Mouse (Mus musculus) E14TG2a.4 (cell line): ENCODE data around the gene Dennd4c.
A peak's percentile ranks its signal among the peaks of the same experiment; 100 is the strongest.

Source experiments
- H3K27me3 ChIP-seq: 2 replicates; pipeline ENCODE4 v1.6.1; 2014; ENCODE audit warnings: low read length, control low read depth; ENCODE audit not compliant: insufficient read depth
- H3K36me3 ChIP-seq: 2 replicates; pipeline ENCODE4 v1.6.1; 2014; ENCODE audit warnings: low read length, control low read depth; ENCODE audit not compliant: insufficient read depth
- H3K4me1 ChIP-seq: replicated peaks from 2 replicates; pipeline ENCODE4 v1.6.1; 2014; ENCODE audit warnings: low read depth, low read length, control low read depth
- H3K4me3 ChIP-seq: replicated peaks from 2 replicates; pipeline ENCODE4 v1.5.1; 2014; ENCODE audit warnings: mild to moderate bottlenecking, low read length
- H3K9me3 ChIP-seq: 2 replicates; pipeline ENCODE4 v1.6.1; 2014; ENCODE audit warnings: low read length, control low read depth
- CTCF ChIP-seq: conservative IDR thresholded peaks from 2 replicates; pipeline ENCODE4 v1.5.1; 2014; ENCODE audit warnings: low read length
- NANOG ChIP-seq: IDR thresholded peaks from 2 replicates; pipeline ENCODE4 v1.6.1; 2014; ENCODE audit warnings: borderline replicate concordance, low read length, mixed read lengths
- POU5F1 ChIP-seq: IDR thresholded peaks from 2 replicates; pipeline ENCODE4 v1.6.1; 2014; ENCODE audit warnings: low read length, borderline replicate concordance

The Dennd4c gene

DNA sequence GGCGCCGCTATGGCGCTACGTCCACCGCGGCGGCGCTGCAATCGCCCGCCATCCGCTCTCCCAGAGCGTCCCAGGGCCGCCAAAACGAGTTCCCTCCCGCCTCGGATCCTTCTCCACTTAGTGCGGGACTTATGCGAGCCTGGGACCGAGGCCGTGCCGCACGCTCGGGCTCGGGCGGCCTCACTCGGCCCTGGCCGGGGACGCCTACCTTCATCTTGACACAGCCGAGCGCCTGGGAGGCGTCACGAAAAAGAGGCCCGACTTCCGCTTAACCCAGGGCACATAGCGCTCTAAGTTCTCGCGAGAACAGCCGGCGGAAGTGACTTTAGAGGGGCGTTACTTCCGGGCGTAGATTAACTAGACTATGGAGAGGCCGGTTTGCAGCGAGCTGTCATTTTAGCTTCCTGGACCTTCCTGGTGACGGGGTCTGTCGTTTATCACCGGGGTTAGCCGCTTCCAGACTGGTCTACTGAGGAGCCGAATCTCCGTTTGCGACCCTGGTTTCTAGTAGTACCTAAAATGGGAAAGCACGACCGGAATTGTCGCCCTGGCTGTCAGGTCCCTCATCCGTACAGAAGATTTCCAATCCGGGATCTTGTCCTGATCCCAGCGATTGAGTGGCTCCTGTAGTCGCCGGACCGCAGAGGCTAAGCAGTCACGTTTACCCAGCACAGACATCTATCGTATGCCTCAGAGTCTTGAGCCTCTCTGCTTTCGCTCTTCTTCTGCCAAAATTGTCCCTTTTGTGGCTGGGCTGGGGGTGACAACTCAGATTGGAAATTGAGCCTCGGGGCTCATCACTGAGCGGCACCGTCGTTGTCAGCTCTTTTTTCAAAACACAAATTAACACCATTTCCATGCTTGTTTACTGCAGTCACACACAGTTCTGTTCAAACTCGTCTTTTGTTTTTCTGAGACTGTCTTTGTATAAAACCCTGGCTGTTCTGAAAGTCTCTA is 109.0 kb downstream of the Dennd4c start, which contains the start of gene Rps6:
Rps6 (minus strand) TSS at position 300 of the 957 bp plus-strand sequence.
- H3K27me3 ChIP-seq: no peaks in the 10 kb centered on the region

DNA sequence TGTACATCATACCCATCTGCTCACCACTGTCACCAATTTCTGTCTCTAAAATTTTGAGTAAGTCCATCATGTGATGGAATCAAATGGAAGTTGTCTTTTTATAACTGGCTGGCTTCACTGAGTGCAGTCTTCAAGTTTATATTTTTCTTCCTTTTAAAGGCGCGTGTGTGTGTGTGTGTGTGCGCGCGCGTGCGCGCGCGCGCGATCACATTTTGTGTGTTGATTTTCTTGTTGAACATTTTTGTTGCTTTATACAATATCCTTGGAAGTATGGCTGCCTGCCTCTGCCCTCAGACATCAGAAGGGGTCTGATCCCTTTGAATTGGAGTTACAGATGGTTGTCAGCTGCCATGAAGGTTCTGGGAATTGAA is 109.7 kb downstream of the Dennd4c start:
- Histone ChIP-seq H3K9me3 (no peaks in the 10 kb centered on the region), H3K4me1 (peaks cover 28% of the 10 kb centered on the region), H3K4me3 (peak overlapping the region; percentile 93), H3K36me3 (peaks cover 38% of the 10 kb centered on the region), H3K27me3 (no peaks in the 10 kb centered on the region)
- TF ChIP-seq POU5F1 (no peak), CTCF (no peak), NANOG (no peak)

More for the DNA sequence above, 109.0 kb downstream of the Dennd4c start, which contains the start of gene Rps6:
- Histone ChIP-seq H3K9me3 (no peaks in the 10 kb centered on the region), H3K36me3 (peaks cover 43% of the 10 kb centered on the region), H3K4me1 (peaks cover 24% of the 10 kb centered on the region), H3K4me3 (peak within 1 kb of the TSS; percentile 93)
- no peak for TF ChIP-seq CTCF
- TF ChIP-seq NANOG: no peak
- TF ChIP-seq POU5F1: no peak

DNA sequence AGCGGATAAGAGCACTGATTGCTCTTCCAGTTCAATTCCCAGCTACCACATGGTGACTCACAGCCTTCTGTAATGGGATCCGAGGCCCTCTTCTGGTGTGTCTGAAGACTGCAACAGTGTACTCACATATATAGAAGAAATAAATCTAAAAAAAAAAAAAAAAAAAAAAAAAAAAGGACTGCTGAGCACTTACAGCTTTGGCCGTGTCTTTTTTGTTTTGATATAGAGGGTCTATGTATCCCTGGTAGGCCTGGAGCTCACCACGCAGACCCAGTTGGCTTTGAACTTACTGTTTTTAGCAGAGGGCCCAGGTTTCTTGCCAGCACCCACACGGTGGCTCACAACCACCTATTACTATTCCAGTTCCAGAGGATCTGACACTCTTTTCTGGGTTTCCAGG is 115.7 kb downstream of the Dennd4c start:
- peaks cover 13% of the 10 kb centered on the region for H3K27me3 ChIP-seq
- H3K36me3 ChIP-seq: peaks cover 3% of the 10 kb centered on the region; the same call in 1 of the 2 replicates
- H3K9me3 ChIP-seq: no peaks in the 10 kb centered on the region
- TF ChIP-seq CTCF (no peak), NANOG (no peak), POU5F1 (no peak)
- peaks cover 9% of the 10 kb centered on the region for H3K4me1 ChIP-seq
- H3K4me3 ChIP-seq: no peak overlapping the region

DNA sequence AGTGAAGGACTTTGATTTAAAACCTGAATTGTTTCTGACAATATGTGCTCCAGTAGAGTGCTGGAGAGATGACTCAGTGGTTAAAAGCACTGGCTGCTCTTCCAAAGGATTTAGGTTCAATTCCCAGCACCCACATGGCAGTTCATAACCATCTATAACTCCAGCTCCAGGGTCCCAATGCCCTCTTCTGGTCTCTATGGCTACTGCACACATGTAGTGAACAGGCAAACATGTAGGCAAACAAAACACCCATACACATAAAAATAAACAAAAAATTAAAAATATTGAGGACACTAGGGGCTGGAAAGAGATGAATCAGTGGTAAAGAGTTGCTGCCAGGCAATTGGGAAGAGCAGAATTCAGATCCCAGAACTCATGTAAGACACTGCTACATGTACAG is 123.6 kb downstream of the Dennd4c start:
- Histone ChIP-seq H3K4me1 (peaks cover 14% of the 10 kb centered on the region), H3K27me3 (peaks cover 55% of the 10 kb centered on the region), H3K9me3 (0 out of 2 replicates have a peak, but pooled peaks cover 3% of the 10 kb centered on the region), H3K4me3 (no peak overlapping the region), H3K36me3 (no peaks in the 10 kb centered on the region)
- TF ChIP-seq CTCF (peak; percentile 77), NANOG (no peak)

DNA sequence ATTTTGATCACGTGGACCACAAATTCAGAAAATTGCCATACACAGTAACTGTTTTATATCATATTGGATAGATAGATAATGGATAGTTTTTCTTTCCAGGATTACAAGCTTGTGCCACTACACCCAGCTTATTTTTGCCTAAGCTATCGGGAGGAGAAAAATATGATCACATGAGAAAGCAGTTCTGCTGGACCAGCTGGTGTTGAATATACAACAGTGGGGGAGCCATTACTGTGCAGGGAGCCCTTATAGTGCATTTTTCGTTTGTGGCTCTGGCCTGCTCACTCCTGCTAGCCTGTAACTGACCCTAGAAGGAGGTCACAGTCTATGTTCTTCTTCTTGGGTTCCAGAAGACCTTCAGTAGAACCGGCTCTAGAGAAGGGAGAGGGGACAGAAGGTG is 124.7 kb downstream of the Dennd4c start:
- no peak for TF ChIP-seq POU5F1
- TF ChIP-seq NANOG: no peak
- TF ChIP-seq CTCF: no peak

DNA sequence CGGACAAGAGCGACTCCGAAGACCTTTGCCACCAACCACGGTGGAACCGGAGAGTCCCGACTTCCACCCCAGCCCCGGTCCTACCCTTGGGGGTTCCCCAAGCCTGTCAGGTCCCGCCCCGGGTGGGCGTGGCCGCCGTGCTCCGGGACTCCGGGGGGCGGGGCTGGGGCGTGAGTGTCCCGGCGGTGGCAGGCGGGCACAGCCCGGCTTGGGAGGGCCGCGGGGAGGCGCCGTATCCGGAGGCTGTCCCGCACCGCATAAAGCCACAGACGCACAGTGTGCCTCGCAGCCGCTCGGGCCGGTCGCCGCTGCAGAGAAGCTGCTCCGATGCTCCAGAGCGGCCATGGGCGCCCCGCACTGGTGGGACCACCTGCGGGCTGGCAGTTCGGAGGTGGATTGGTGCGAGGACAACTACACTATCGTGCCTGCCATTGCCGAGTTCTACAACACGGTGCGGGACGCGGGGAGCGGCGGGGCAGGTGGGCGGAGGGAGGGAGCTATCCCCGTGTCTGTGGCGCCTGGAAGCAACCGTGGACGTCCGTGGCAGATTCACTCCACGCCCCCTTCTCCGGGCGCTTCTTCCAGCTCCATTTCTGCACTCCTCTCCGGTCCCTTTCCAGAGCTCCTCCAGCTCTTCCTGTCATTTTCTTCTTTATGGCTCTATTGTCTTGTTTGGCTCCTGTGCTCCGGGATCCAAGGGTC is 125.9 kb downstream of the Dennd4c start, which contains the start of gene Acer2:
Acer2 (plus strand) TSS at position 251 of the 702 bp plus-strand sequence.
- Histone ChIP-seq H3K27me3 (peaks cover 45% of the 10 kb centered on the region), H3K36me3 (no peaks in the 10 kb centered on the region), H3K4me1 (peaks cover 14% of the 10 kb centered on the region), H3K9me3 (0 out of 2 replicates have a peak, but pooled peaks cover 3% of the 10 kb centered on the region), H3K4me3 (peak within 1 kb of the TSS; percentile 90)
- TF ChIP-seq POU5F1: no peak
- no peak for TF ChIP-seq NANOG
- TF ChIP-seq CTCF: no peak

More for the DNA sequence above, 124.7 kb downstream of the Dennd4c start:
- Histone ChIP-seq H3K4me1 (peaks cover 14% of the 10 kb centered on the region), H3K27me3 (peaks cover 47% of the 10 kb centered on the region), H3K9me3 (0 out of 2 replicates have a peak, but pooled peaks cover 3% of the 10 kb centered on the region), H3K36me3 (no peaks in the 10 kb centered on the region), H3K4me3 (no peak overlapping the region)

DNA sequence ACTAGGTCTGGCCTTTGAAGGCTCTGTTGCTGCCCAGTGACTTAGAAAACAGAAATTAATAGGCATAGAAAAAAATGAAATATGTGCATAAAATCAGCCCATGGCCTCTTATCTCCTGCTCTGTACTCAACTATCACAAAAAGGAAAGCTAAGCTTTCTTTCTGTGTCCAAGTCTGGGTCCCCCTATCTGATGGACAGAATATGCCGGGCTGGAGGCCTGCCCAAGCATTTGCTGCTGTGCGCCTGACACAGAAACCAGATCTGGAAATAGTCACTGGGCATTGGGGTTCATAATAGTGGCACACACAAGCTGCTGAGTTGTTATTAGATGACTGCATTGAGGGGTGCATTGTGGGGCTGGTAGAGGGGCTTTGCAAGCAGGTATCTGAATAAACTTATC is 131.1 kb downstream of the Dennd4c start:
- Histone ChIP-seq H3K4me3 (no peak overlapping the region), H3K4me1 (peaks cover 10% of the 10 kb centered on the region), H3K9me3 (no peaks in the 10 kb centered on the region), H3K27me3 (peaks cover 25% of the 10 kb centered on the region), H3K36me3 (no peaks in the 10 kb centered on the region)
- TF ChIP-seq NANOG: no peak
- no peak for TF ChIP-seq POU5F1
- no peak for TF ChIP-seq CTCF

DNA sequence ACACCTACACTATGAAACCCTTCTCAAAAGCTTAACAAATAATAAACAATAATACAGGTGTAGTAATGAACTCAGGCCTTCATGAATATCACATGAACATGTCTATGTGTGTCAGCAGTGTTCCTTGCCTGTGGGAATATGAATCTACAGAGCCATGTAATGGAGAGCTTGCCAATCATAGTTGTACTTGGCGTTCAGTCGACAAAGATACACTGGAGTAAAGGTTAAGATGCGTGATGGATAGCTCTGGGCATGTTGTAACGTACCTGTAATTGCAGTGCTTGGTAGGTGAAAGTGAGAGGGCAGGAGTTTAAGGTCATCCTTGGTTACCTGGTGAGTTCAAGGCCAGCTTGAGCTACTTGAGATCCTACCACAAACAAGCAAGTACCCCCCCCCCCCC is 132.8 kb downstream of the Dennd4c start:
- Histone ChIP-seq H3K36me3 (no peaks in the 10 kb centered on the region), H3K4me1 (peaks cover 2% of the 10 kb centered on the region), H3K27me3 (peaks cover 10% of the 10 kb centered on the region), H3K9me3 (no peaks in the 10 kb centered on the region), H3K4me3 (no peak overlapping the region)
- TF ChIP-seq NANOG (no peak), CTCF (no peak), POU5F1 (no peak)
